Mouse (Mus musculus) spleen, adult 2 months (tissue): ENCODE data around the gene Gdnf.

Experiments used
- CTCF ChIP-seq: fragments of 200-500 bp; IDR thresholded peaks from 2 replicates; pipeline ENCODE4 v1.5.1; 2011; ENCODE audit warnings: mild to moderate bottlenecking, inconsistent platforms; ENCODE audit not compliant: insufficient read depth, insufficient read length, insufficient replicate concordance; ENCODE audit errors: extremely low read depth
- POLR2A ChIP-seq: fragments of 200-500 bp; IDR thresholded peaks from 2 replicates; pipeline ENCODE4 v1.6.1; 2011; ENCODE audit warnings: low read depth, low read length, inconsistent platforms

- TF ChIP-seq CTCF = no peak
- no peak for TF ChIP-seq POLR2A
Measured at GRCm38 (mm10) chr15:7878861-7879260, 68.2 kb downstream of the Gdnf start.
